Comparison of ENCODE assay signal across 9 mouse cellular contexts in the genomic region with DNA sequence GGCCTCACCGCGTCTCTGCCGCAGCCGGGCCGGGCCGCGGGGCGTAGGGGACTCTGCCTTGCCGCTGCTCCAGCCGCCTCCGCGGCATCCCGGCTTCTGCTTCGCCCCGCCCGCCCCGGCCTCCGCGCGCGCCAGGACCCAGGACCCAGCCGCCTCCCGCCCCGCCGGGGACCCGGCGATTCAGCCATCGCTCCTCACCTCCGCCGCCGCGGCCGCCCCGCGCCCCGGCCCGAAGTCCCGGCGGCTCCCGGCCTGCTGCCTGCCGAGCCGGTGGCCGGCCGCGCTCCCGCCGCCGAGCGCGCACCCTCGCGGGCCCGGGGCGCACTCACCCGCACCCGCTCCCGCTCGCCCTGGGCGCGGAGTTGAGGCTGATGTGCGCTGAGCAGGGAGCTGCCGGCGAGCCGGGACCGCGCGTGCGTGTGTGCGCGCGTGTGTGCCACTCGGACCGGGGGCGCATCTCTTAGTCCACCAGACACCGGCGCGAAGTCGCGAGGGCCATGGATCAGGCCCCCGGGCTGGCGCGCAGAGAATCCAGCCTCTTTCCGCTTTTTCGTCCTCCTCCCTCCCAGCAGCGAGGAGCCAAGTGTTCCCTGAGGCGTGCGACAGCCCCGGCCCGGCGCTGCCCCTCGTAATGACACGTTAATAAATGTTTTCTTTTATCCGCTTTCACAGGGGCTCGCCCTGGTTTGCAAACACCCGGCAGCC. TPM values are rescaled to one million over a fixed set of nuclear protein-coding genes. Genes with fewer than 3 reads are reported as not detected.
DNase-seq lines count a peak whose midpoint lies in the region; ATAC-seq and TF ChIP-seq lines count a peak whose summit lies in the region.
"Had no signal": no experiment of that assay in that cellular context is flagged by ENCODE, and none has a peak within 500 bp of the region (broad histone marks: within the 10 kb centered on the region; RNA-seq: fewer than 3 reads in every experiment).

No protein-coding gene starts in this region.

- H3K4me3 ChIP-seq in gastrocnemius, adult 2 months: peak overlapping the region; percentile 86
- H3K4me3 ChIP-seq in embryonic facial prominence, embryonic 15.5 days (replicated peaks): peak overlapping the region; percentile 70
- peak overlapping the region; percentile 74 for H3K4me3 ChIP-seq in hindbrain, embryonic 14.5 days (replicated peaks; ENCODE audit: low read length)
- peak overlapping the region; percentile 28 for H3K4me3 ChIP-seq in myocyte

- H3K27me3 ChIP-seq in embryonic facial prominence, embryonic 15.5 days: no peaks in the 10 kb centered on the region
- H3K27me3 ChIP-seq in hindbrain, embryonic 14.5 days (ENCODE audit: control insufficient read depth, insufficient read depth, low read length): peaks cover 9% of the 10 kb centered on the region; the same call in 1 of the 2 replicates
- H3K27me3 ChIP-seq in myocyte (ENCODE audit: control insufficient read depth, insufficient read depth, insufficient read length): no peaks in the 10 kb centered on the region

- H3K27ac ChIP-seq in gastrocnemius, adult 2 months: peak overlapping the region; percentile 83
- peak overlapping the region; percentile 94 for H3K27ac ChIP-seq in embryonic facial prominence, embryonic 15.5 days (replicated peaks)
- H3K27ac ChIP-seq in hindbrain, embryonic 14.5 days: peak overlapping the region; percentile 87

- peaks cover 76% of the 10 kb centered on the region for H3K4me1 ChIP-seq in embryonic facial prominence, embryonic 15.5 days
- H3K4me1 ChIP-seq in hindbrain, embryonic 14.5 days (replicated peaks; ENCODE audit: control insufficient read depth, insufficient read depth, low read length): peaks cover 39% of the 10 kb centered on the region

- DNase-seq in gastrocnemius, adult 2 months: peak; percentile 73
- DNase-seq in gastrocnemius, adult 18-20 months (ENCODE audit: low spot score): no peak
- DNase-seq in ES-CJ7 (ENCODE audit: low read depth, low spot score) (peak; percentile 43), liver (peak; percentile 12)
- DNase-seq in hindbrain, embryonic 14.5 days (ENCODE audit: low spot score): peak; percentile 65

- ATAC-seq in embryonic facial prominence, embryonic 15.5 days (ENCODE audit: insufficient number of reproducible peaks, low FRiP score, low TSS enrichment, low read depth): peak; percentile 25; the same call in 1 of the 2 replicates
- ATAC-seq in hindbrain, embryonic 14.5 days (ENCODE audit: low FRiP score): peak; percentile 71
- no peak for ATAC-seq in monocyte, adult 5-6 weeks (replicated peaks; ENCODE audit: insufficient number of reproducible peaks, low FRiP score, low TSS enrichment, poor library complexity, severe bottlenecking)

- peak overlapping the region; percentile 92 for H3K4me2 ChIP-seq in embryonic facial prominence, embryonic 15.5 days (replicated peaks)
- peak overlapping the region; percentile 97 for H3K4me2 ChIP-seq in hindbrain, embryonic 14.5 days (replicated peaks)
- peak overlapping the region; percentile 96 for H3K4me2 ChIP-seq in myocyte (ENCODE audit: low read depth)

- no peaks in the 10 kb centered on the region for H3K79me2 ChIP-seq in myocyte (ENCODE audit: control insufficient read depth, insufficient read depth)

- peak; percentile 47 for TF ChIP-seq POLR2A in myocyte (IDR thresholded peaks at IDR 0.05; ENCODE audit: insufficient read length, low read depth)

- peak overlapping the region; percentile 75 for H3K9ac ChIP-seq in embryonic facial prominence, embryonic 15.5 days
- peak overlapping the region; percentile 86 for H3K9ac ChIP-seq in hindbrain, embryonic 14.5 days

- TF ChIP-seq CTCF in gastrocnemius, adult 2 months (IDR thresholded peaks at IDR 0.05): no peak

- under 1% methylated on average over 91 of the region's 95 CpGs for WGBS in embryonic facial prominence, embryonic 15.5 days
- under 1% methylated on average over 76 of the region's 95 CpGs for WGBS in hindbrain, embryonic 14.5 days

- H3ac ChIP-seq in myocyte (ENCODE audit: control insufficient read depth, insufficient read length): peak overlapping the region; percentile 52

- intact Hi-C loops in gastrocnemius, adult 2 months (cut with DNase I): loop anchor here (5.0 kb wide), 2 partner anchors 48 to 407 kb away; no protein-coding TSS in a partner anchor

- no peaks in the 10 kb centered on the region for H3K9me3 ChIP-seq in embryonic facial prominence, embryonic 15.5 days (replicated peaks)
- no peaks in the 10 kb centered on the region for H3K9me3 ChIP-seq in hindbrain, embryonic 14.5 days (ENCODE audit: control insufficient read depth, low read length)

- no peaks in the 10 kb centered on the region for H3K36me3 ChIP-seq in embryonic facial prominence, embryonic 15.5 days
- H3K36me3 ChIP-seq in hindbrain, embryonic 14.5 days (replicated peaks; ENCODE audit: control insufficient read depth, insufficient read depth): no peaks in the 10 kb centered on the region
- no peaks in the 10 kb centered on the region for H3K36me3 ChIP-seq in myocyte (ENCODE audit: control insufficient read depth, insufficient read depth)

TF ChIP-seq in myocyte, 11 proteins besides CTCF, POLR2A, EP300 and RAD21:
- TF ChIP-seq MYOG (IDR thresholded peaks at IDR 0.05; ENCODE audit: control insufficient read depth in 1 of 3, insufficient read depth in 1 of 3, insufficient read length in 2 of 3, low read depth in 2 of 3): no peak
- no peak for TF ChIP-seq REST (IDR thresholded peaks at IDR 0.05; ENCODE audit: insufficient read depth, insufficient read length)
- TF ChIP-seq TCF3 (IDR thresholded peaks at IDR 0.05; ENCODE audit: insufficient read length, low read depth): no peak
- no peak for TF ChIP-seq MAX (IDR thresholded peaks at IDR 0.05; ENCODE audit: low read depth)
- no peak for TF ChIP-seq TCF12 (IDR thresholded peaks at IDR 0.05; ENCODE audit: insufficient read depth, poor library complexity, severe bottlenecking)
- TF ChIP-seq E2F4 (IDR thresholded peaks at IDR 0.05; ENCODE audit: insufficient read depth): no peak
- TF ChIP-seq CEBPB (IDR thresholded peaks at IDR 0.05; ENCODE audit: insufficient read depth, poor library complexity, severe bottlenecking): no peak
- TF ChIP-seq MYOD1 (IDR thresholded peaks at IDR 0.05; ENCODE audit: control insufficient read depth in 1 of 3, insufficient read length in 2 of 3, low read depth in 2 of 3): no peak
- no peak for TF ChIP-seq USF1 (IDR thresholded peaks at IDR 0.05; ENCODE audit: low read depth)
- TF ChIP-seq POLR2AphosphoS2 (IDR thresholded peaks at IDR 0.05; ENCODE audit: insufficient read length, low read depth): no peak
- no peak for TF ChIP-seq SRF (IDR thresholded peaks at IDR 0.05; ENCODE audit: control insufficient read depth, insufficient read length, low read depth)

RNA-seq across cellular contexts. Expression of a gene that starts 0.6 kb away (rescaled TPM):
- 10 to 100 TPM in 1 of 2 experiments, 1 to 10 TPM in 1; 5.9 to 12.2 TPM for total RNA-seq in gastrocnemius, adult 2 months (2021)
- total RNA-seq in gastrocnemius, adult 18-20 months (2021): 10 to 100 TPM in 1 of 2 experiments, 1 to 10 TPM in 1; 8.7 to 12.3 TPM
- polyA plus RNA-seq in embryonic facial prominence, embryonic 15.5 days (2015; fragmentation: Nextera tagmentation; extraction: Ambion mirVana): 116 and 138 TPM in 2 replicates
- 125 TPM in 2 replicates for polyA plus RNA-seq in hindbrain, embryonic 14.5 days (2014; fragmentation: Nextera tagmentation; extraction: Ambion mirVana)
- polyA plus RNA-seq in myocyte (2012; fragmentation: generic; extraction: Trizol): 36.7 TPM
- 20.9 to 75.7 TPM (median 27.3 TPM) in 3 replicates for total RNA-seq in monocyte, adult 5-6 weeks (2017)
- total RNA-seq: MEL had no signal

Comparison
In these comparisons a context has a peak if more than half of its experiments do, and no peak if none do; other contexts are left out.
1. H3K4me3 ChIP-seq: peak in every context shown above with its lines; median percentile 86 in gastrocnemius, adult 2 months; 74 in hindbrain, embryonic 14.5 days; 70 in embryonic facial prominence, embryonic 15.5 days; 28 in myocyte.